Mouse (Mus musculus): ENCODE results near the gene Lyst. TPM values are rescaled to one million over a fixed set of nuclear protein-coding genes. Genes with fewer than 3 reads are reported as not detected.

The Lyst gene
- polyA plus RNA-seq (2017; shearing (Covaris generic)), result 49.2 TPM

DNA sequence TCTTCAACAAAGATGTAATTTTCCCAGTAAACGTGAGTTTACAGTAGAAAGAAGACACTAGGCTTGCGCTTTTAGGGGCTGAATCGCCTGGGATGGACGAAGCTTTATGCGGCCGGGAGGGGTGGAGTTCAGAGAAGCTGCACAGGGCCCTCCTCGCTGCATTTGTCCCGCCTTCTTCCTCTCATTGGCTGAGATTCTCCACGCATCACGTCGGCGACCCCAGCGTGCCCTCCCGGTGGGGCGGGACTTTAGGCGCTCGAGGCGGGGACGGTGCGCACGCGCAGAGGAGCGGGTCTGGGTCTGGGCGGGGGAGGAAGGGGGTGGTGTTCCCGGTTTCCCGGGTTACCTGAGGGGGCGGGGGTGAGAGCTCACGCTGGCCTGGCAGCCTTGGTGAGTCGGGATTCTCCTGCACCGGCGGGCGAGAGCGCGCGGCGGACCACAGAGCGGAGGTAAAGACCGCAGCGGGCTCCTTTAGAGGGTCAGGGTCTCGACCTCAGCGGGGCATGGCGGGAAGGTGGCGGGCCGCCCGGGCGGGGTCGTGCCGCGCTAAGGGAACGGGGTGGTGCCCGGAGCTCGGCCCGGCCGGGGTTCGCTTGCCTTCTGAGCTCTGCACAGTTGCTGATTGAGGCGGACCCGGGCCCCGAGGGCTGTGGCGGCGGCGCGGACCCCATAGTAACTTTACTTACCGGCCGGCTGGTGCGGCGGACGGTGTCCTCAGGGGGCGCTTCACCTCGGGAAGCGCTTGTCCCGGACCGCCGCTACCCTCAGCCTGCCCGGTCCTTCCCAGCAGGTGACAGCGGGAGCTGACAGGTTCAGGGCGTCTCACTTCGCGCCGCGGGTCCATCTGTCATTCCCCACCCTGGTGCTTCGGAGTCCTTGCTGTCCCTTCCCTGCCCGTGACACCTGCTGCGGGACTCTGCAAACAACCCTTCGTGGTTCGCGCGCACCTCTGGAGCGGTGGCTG lies at the start of gene Lyst:
Gene Lyst, plus strand, starts transcription at position 350 of the 964 bp plus-strand sequence.

DNA sequence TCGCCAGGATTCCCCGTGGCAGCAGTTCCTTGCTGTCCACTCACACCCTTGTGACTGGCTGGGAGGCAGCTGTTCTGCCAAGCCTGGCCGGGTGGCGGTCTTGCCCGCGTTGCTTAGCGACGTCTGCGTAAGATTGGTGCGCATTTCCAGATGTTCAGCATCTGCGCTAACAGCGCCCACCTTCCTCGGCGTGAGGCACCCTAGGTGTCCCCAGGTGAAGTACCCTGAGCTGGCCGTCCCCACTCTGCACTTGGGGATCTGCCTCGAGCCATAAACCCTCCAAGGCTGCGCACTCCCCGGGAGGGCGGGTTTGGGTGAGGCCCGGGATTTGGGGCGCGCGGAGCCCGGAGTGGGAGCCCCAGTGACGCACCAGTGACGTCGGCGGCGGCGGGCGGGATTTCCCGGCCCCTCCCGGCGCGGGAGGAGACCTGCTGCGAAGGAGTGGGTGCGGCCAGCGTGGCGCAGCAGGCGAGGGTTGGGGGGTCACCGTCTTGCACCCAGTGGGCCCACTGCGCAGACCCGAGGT lies 193.8 kb downstream of the Lyst start, which contains the start of gene Gng4:
Gene Gng4, plus strand, starts transcription at position 166 of the 526 bp plus-strand sequence.

Other genes with a start within 250 kb of the Lyst start
- 2.3 TPM for gene Gpr137b, start 196.4 kb upstream of the Lyst start, polyA plus RNA-seq (2017; shearing (Covaris generic))
- gene Nid1, start 152.8 kb upstream of the Lyst start, polyA plus RNA-seq (2017; shearing (Covaris generic)), result 0.20 TPM
- gene Gng4, start 193.7 kb downstream of the Lyst start, polyA plus RNA-seq (2017; shearing (Covaris generic)), result 0.75 TPM